Mouse (Mus musculus) lung, postnatal 36 days (tissue): ENCODE results near the gene Runx3.

Experiments used
- DNase-seq: peaks from one replicate; pipeline ENCODE4 v3.0.0; 2022; ENCODE audit warnings: mixed read lengths

Runx3 gene

GRCm38 (mm10) chr4:135151988-135152594, 31.6 kb downstream of the Runx3 start:
- no peak for DNase-seq

DNA sequence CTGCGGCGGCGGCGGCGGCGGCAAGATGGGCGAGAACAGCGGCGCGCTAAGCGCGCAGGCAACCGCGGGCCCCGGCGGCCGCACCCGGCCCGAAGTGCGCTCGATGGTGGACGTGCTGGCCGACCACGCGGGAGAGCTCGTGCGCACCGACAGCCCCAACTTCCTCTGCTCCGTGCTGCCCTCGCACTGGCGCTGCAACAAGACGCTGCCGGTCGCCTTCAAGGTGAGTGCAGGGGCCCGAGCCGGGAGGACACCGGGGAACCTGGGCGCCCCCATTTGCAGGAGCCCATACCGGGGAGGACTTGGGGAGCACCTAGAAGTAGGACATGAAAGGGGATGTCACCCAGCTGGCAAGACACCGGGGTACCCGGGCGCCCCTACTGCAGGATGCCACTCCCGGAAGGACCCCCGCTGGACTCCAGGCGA, 32.4 kb downstream of the Runx3 start:
- peak; percentile 34 for DNase-seq

- no peak for DNase-seq
Observed at GRCm38 (mm10) chr4:135153260-135154088, 33.0 kb downstream of the Runx3 start.

DNA sequence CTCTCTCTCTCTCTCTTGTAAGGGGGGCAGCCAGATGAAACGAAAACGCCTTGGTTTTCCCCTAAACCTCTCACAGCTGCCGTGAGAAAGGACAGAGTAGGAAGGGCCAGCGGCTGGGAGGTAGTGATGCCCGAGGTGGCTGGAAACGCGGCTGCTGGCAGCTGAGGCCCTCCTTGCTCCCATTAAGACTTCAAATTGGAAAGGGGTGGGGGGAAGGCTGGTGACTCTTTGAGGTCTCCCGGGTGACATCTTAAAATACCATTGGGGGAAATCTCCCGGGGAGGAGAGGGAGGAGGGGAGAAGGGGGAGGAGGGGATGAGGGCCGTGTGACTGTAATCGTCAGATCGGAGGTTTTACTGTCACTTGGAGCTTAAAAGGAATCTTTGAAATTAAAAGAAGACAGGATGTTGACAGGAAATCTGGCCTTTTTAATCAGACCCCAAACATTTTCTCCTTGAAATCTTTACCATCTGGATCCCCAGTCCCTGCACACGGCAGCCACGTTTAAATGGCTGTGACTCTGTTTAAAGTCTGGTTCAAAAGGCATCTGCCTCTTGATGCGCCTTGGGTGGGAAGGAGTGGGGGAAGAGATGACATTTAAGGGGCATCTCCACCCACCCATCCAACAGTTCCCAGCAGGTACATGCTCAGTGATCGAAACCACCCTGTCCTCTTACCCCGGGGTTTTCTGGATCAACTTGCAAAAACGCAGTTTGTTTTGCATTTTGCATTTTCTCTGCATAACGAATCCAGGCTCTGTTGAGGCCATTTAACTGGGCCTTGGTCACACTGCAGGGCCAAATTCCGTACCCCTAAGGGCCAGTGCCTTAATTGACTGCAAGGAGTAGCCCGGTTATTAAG, 33.9 kb downstream of the Runx3 start:
- no peak for DNase-seq

DNA sequence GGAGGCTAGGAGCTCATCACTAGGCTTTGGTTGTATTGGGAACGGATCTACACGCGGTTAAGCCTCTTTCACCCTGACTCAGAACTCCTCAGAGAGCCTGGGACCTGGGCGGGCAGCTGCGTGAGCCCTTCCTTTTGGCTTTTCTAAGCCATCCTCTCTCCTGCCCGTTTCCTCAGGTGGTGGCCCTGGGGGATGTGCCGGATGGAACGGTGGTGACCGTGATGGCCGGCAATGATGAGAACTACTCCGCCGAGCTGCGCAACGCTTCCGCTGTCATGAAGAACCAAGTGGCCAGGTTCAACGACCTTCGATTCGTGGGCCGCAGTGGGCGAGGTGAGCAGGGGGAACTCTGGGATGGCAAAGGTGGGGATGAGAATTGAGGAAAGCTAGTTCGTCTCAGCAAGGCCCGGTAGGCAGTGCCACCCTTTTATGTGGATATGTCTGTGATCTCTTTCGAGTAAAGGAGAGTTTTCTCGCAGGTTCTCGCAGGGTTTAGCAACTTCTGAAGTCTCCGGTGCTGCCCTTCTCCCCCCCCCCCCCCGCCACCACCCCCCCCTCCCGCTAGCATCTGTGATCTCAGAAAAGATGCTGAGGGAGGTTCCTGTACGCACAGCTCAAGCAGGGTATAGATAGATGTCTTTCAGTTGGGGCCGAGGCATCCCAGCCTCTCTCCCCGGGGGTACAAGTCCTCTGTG, 34.8 kb downstream of the Runx3 start:
- DNase-seq = no peak

GRCm38 (mm10) chr4:135155805-135156469, 35.5 kb downstream of the Runx3 start:
- no peak for DNase-seq

DNA sequence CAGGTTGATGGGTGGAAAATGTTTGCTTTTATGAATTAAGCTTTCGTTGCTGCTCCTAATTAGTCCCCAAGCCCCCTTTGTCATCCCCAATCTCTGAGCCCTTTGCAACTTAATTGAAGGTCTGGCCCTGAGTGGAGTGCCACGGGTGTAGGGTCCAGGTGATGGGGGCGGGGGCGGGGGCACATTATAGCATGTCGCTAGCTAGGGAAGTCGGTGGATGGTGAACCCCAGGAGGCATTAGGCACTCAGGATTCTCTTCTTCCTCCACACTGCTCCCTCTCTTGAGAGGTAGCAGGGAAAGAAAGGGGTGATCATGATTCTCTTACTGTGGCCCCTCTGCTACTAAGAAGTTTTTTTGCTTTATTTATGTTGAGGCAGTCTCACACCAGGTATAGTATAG, 36.1 kb downstream of the Runx3 start:
- DNase-seq = no peak

GRCm38 (mm10) chr4:135157329-135157728, 36.9 kb downstream of the Runx3 start:
- DNase-seq = no peak

DNA sequence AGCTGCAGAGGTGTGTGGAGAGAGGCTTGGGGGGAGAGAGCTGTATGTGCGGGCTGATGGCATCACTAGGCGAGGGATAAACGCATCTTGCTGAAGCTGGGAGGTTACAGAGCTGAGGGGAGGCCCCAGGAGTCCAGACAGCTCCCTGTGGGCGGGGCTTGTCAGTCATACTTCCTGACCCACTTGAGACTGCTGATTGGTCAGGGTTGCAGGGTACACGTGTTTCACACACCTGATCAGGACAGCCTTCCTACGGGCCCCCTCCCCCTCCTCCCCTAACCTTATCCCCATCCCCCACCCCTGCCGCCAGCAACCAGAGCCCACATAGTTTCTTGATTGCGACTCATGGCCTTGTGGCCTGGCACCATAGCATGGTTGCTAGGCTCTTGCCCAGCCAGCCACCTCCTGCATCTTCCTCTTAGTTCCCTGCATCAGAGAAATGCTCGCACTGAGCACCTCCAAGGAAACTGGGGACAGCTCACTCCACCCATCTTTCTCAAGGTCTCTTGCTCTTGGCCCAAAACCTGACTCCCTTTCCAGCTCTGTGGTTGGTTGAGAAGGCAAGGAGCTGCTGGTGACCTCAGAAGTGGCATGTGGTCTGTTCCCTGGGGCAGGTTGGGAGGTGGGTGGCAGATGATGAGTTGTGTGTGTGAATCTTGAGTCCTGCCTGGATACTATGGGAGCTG, 38.4 kb downstream of the Runx3 start:
- no peak for DNase-seq

DNA sequence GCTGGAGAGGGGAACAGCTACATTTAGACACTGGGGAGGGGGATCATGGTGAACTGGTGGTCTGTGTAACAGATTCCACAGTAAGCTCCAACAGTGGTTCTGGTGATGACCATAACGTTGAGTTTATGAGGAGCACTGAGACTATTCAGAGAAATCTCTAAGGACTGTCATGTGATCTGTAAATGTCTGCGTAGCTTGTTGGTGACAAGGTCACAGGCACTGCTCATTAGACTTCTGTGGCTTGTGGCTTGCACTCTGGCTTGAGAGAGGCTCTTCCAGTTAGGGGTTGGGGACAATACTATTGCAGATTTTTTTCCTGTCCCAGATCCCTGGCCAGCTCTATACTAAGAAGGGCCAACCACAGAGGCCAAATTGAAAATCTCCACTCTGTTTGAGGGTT, 39.2 kb downstream of the Runx3 start:
- DNase-seq = no peak

DNA sequence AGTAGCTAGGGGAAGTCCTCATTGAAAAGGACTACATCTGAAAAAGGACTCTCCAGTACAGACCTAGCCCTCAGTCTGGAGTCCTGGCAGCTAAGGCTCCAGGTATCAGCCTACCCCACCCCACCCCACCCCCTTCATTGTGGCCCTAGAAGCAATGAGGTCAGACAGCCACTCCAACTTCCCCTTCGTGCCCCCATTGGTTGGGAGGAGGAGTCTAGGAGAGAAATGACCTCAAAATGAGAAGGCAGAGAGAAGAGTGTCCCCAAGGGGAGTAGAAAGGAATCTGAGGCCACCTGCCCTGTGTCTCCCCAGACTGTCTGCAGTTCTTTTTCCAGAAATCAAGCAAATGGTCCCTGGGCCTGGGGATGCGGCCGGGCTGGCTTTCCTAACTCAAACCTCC, 39.7 kb downstream of the Runx3 start:
- DNase-seq = no peak

DNA sequence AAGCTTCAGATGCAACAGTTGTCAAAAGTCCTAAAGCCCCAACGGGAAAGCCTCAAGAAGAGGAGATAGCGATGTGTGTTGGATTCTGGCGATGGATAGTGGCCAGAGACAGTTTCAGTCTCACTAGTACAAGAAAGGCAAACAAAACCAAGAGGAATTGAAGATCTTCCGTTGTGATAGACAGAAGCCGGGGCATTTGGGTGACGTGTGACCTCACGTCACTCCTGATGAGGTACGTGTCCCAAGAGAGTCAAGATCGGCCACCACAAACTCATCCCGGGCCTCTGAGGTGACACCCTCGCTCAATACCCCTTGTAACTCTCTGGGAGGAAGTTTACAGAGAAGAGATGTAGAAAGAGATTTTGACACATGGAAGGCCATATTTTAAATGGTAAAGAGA, 41.0 kb downstream of the Runx3 start:
- no peak for DNase-seq

GRCm38 (mm10) chr4:135165761-135166160, 45.3 kb downstream of the Runx3 start:
- DNase-seq = no peak

GRCm38 (mm10) chr4:135166413-135167225, 46.2 kb downstream of the Runx3 start:
- DNase-seq = no peak

- no peak for DNase-seq
Observed at GRCm38 (mm10) chr4:135167816-135168527, 47.5 kb downstream of the Runx3 start.

DNA sequence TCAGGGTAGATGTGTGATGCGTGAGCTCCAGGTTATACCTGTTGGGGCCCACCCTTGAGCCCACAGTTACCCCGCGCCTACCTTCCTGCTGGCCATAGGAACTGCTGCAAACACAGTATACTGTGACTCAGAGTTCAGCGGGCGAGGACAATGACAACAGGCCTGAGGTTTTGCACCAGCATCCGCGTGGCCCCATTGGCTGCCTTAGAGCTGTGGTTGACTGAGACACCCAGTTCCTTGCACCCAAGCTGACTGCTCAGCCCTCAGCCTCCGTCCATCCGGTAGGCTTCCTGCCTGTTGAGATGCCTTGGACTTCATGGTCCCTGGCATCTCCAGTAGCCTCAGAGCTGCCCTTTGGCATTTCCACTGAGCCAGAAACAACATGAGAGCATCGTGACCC, 48.6 kb downstream of the Runx3 start:
- no peak for DNase-seq

- no peak for DNase-seq
Observed at GRCm38 (mm10) chr4:135169501-135169900, 49.0 kb downstream of the Runx3 start.

GRCm38 (mm10) chr4:135171304-135171875, 50.9 kb downstream of the Runx3 start:
- DNase-seq = no peak

DNA sequence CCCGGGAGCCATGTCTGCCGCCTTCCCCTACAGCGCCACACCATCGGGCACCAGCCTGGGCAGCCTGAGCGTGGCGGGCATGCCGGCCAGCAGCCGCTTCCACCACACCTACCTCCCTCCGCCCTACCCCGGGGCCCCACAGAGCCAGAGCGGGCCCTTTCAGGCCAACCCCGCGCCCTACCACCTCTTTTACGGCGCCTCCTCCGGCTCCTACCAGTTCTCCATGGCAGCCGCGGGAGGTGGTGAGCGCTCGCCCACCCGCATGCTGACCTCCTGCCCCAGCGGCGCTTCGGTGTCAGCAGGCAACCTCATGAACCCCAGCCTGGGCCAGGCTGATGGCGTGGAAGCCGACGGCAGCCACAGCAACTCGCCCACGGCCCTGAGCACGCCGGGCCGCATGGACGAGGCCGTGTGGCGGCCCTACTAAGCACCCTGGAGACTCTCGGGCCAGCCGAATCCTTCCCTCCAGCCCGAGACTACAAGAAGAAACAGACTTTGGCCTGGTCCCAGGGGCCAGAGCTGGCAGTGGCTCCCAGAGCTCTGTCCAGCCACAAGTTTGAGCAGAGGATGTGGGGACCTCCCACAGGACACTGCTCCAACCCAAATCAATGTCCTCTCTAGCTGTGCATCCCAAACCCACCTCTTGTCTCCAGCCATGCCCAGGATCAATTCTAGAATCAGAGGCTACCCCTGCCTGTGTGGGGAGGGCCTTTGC, 55.1 kb downstream of the Runx3 start:
- DNase-seq = no peak
